Mouse (Mus musculus): ENCODE data around the gene Tut1. TPM values are rescaled to one million over a fixed set of nuclear protein-coding genes. Genes with fewer than 3 reads are reported as not detected.

The Tut1 gene
- polyA plus RNA-seq, 1 experiment = 13.2 TPM

- Histone ChIP-seq H3K4me1 (ENCODE audit: control insufficient read depth, insufficient read depth, insufficient read length, low read length) (peaks cover 43% of the 10 kb centered on the region), H3K27me3 (ENCODE audit: control insufficient read depth, insufficient read depth, low read length) (no peaks in the 10 kb centered on the region), H3K4me3 (ENCODE audit: low read depth, low read length) (peak within 1 kb of the TSS; percentile 73), H3K27ac (ENCODE audit: insufficient read depth, low read depth, low read length) (peak within 1 kb of the TSS; percentile 94), H3K36me3 (ENCODE audit: control insufficient read depth, insufficient read depth, low read length) (peaks cover 1% of the 10 kb centered on the region; the same call in 1 of the 2 replicates)
- TF ChIP-seq CTCF (IDR thresholded peaks at IDR 0.05; ENCODE audit: extremely low read depth, insufficient read length, insufficient replicate concordance, low read depth, low read length) (no peak), POLR2A (IDR thresholded peaks at IDR 0.05; ENCODE audit: low read depth, low read length) (peak; percentile 92)
- WGBS = under 1% methylated on average over 42 of the region's 42 CpGs
Measured at GRCm38 (mm10) chr19:8989066-8989566, 35.5 kb downstream of the Tut1 start, which contains the start of gene Ahnak. Ahnak (plus strand) TSS chr19:8989284.

DNA sequence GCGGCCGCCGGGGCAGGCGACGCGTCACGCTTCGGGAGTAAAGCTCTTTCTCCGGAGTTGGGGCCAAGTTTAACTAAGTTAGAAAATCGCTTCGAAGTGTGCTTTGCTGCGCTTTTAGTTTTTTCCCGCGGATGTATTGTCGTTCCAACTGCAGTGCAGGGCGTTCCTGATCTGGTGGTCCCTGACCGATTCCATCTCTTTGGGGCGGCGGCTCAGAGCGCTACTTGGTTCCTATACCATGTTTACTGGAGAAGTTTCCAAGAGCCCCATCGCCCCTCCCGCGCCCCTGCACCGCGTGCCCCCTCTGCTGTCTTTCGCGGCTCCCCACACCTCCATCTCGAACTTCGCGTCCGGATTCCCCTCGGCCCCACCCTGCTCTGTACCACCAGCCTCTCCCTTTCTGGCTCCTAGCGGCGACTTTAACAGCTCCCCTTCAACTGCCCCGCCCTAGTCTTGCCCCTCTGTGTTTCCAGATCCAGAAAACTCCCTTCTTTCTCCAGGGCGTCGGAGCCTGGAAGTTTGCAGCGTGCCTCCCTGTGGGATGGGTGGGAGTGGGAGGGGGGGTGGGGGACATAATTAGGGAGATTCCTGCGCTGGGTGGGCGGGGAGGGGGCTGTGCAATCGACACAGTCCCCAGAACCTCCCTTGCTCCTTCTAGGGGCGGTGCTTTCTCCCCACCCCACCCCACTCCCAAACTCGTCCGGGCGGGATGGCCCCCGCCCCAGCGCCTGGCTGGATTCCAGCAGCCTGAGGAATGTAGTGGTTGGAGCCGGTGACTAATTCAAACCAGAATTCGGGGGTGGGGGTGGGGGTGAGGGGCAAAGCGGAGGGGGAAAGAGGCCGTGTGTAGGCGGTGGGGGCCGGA lies 36.2 kb downstream of the Tut1 start:
- WGBS = under 1% methylated on average over 53 of the region's 53 CpGs
- Histone ChIP-seq H3K27ac (ENCODE audit: insufficient read depth, low read depth, low read length) (peak overlapping the region; percentile 94), H3K4me3 (ENCODE audit: low read depth, low read length) (peak overlapping the region; percentile 73), H3K36me3 (ENCODE audit: control insufficient read depth, insufficient read depth, low read length) (peaks cover 1% of the 10 kb centered on the region; the same call in 1 of the 2 replicates), H3K27me3 (ENCODE audit: control insufficient read depth, insufficient read depth, low read length) (no peaks in the 10 kb centered on the region), H3K4me1 (ENCODE audit: control insufficient read depth, insufficient read depth, insufficient read length, low read length) (peaks cover 39% of the 10 kb centered on the region)
- no peak; the same call in 1 of the 2 replicates for TF ChIP-seq POLR2A (IDR thresholded peaks at IDR 0.05; ENCODE audit: low read depth, low read length)
- no peak; the same call in 1 of the 2 replicates for TF ChIP-seq CTCF (IDR thresholded peaks at IDR 0.05; ENCODE audit: extremely low read depth, insufficient read length, insufficient replicate concordance, low read depth, low read length)

DNA sequence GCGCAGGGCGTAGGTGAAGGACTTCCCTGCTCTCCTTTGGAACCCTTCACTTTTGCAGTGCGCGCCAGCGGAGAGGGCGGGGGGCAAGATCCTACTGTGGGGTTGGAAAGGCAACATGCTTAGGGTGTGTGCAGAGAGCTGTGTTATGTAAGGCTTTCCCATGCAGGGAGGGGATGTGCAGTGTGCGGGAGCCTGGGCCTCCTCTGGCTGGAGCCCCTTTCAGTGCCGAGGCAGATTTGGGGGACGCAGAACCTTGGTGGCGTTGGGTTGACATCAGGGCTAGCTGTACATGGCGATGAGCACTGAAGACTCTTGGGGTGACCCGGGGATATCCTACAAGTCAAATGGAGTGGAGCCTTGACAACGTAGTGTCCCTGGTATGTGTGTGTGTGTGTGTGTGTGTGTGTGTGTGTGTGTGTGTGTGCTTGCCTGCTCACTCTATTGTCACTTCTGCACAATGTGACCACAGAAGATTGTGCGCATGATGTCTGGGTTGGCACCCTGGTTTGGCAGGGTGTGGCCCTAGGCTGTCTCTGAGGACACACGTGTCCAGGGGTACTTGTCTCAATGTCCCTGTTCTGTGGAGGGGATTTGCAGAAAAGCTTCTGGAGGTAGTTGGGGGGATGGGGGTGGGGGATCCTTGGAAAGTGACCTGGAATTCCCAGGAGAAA lies 36.9 kb downstream of the Tut1 start:
- Histone ChIP-seq H3K4me1 (ENCODE audit: control insufficient read depth, insufficient read depth, insufficient read length, low read length) (peaks cover 39% of the 10 kb centered on the region), H3K36me3 (ENCODE audit: control insufficient read depth, insufficient read depth, low read length) (peaks cover 1% of the 10 kb centered on the region; the same call in 1 of the 2 replicates), H3K27me3 (ENCODE audit: control insufficient read depth, insufficient read depth, low read length) (no peaks in the 10 kb centered on the region), H3K27ac (ENCODE audit: insufficient read depth, low read depth, low read length) (peak overlapping the region; percentile 88), H3K4me3 (ENCODE audit: low read depth, low read length) (peak overlapping the region; percentile 73)
- TF ChIP-seq CTCF (IDR thresholded peaks at IDR 0.05; ENCODE audit: extremely low read depth, insufficient read length, insufficient replicate concordance, low read depth, low read length) (no peak), POLR2A (IDR thresholded peaks at IDR 0.05; ENCODE audit: low read depth, low read length) (0 out of 2 replicates have a peak, but pooled peaks have one; percentile 16)
- WGBS = 29% methylated on average over 15 of the region's 15 CpGs

DNA sequence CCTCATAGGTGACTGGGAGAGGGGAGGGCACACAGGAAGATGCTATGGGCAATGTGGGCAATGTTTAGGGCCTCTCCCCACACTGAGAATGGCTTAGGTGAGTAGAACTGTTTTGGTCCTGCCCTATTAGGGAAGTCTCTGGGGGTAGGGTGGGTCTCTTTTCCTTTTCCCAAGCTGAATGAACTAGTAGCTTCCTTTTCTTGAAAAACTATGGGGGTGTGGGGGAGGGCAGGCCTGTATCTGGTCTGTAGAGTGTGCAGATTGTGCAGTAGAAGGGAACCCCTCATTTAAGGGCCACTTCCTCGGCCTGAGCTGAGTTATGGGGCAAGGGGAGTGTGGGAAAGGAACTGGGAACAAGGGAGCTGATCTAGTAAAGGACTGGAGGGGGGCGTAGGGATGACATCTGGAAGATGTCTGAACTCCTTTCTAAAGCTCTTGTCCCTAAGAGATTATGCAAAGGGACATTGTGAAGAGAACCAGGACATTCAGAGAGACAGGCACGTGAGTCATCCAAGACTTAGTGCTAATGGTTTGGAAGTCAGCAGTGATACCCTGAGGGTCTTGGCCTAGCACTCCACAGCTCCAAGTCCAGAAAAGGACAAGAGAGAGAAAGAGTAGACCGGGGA lies 37.7 kb downstream of the Tut1 start:
- Histone ChIP-seq H3K4me1 (ENCODE audit: control insufficient read depth, insufficient read depth, insufficient read length, low read length) (peaks cover 43% of the 10 kb centered on the region), H3K27me3 (ENCODE audit: control insufficient read depth, insufficient read depth, low read length) (no peaks in the 10 kb centered on the region), H3K27ac (ENCODE audit: insufficient read depth, low read depth, low read length) (peak overlapping the region; percentile 88), H3K36me3 (ENCODE audit: control insufficient read depth, insufficient read depth, low read length) (peaks cover 1% of the 10 kb centered on the region; the same call in 1 of the 2 replicates), H3K4me3 (ENCODE audit: low read depth, low read length) (peak overlapping the region; percentile 53)
- TF ChIP-seq POLR2A (IDR thresholded peaks at IDR 0.05; ENCODE audit: low read depth, low read length) = no peak
- TF ChIP-seq CTCF (IDR thresholded peaks at IDR 0.05; ENCODE audit: extremely low read depth, insufficient read length, insufficient replicate concordance, low read depth, low read length) = no peak
- 74% methylated on average over 4 of the region's 4 CpGs for WGBS

DNA sequence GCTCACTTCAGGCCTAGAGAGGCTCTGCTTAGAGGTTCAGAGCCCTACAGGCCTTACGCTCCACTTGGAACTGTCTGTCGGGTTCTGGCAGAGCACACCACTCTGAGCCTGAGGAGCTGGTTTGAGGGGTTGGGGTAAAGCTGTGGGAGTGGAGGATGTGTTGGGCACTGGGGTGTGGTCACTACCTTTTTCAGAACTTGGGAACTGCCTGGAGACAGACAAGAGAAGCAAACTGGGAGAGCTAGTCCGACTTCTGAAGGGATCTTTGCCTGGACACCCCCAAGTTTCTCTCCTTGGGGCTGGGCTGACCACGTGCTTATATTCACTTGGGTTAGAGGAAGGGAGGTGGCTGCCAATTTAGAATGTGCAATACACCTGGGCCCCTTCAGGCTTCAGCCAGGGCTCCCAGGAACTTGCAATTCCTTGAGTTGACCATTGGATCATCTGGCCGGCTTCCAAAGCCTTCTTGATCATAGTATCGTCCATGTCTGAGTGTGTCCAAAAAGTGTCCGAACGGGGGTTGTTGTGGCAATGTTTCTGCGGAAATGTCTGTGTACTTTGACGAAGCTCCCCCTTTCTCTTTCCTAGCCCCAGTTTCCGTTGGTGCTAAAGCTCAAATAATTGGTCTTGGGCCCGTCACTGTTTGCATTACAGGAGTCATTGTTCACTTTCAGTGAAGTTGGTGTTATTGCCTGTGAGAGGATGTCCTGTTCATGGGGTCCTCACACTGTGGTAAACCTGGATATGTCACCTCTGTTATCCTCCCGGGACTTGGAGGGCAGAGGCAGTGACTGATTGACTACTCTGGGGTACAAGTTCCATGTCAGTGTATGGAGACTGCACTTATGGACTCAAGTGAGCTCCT lies 38.5 kb downstream of the Tut1 start:
- WGBS = 64% methylated on average over 13 of the region's 13 CpGs
- peak overlapping the region; percentile 88 for H3K27ac ChIP-seq (ENCODE audit: insufficient read depth, low read depth, low read length)

More for the DNA sequence above, 38.5 kb downstream of the Tut1 start:
- TF ChIP-seq CTCF (IDR thresholded peaks at IDR 0.05; ENCODE audit: extremely low read depth, insufficient read length, insufficient replicate concordance, low read depth, low read length) (no peak), POLR2A (IDR thresholded peaks at IDR 0.05; ENCODE audit: low read depth, low read length) (no peak)
- Histone ChIP-seq H3K36me3 (ENCODE audit: control insufficient read depth, insufficient read depth, low read length) (peaks cover 1% of the 10 kb centered on the region; the same call in 1 of the 2 replicates), H3K4me1 (ENCODE audit: control insufficient read depth, insufficient read depth, insufficient read length, low read length) (peaks cover 47% of the 10 kb centered on the region), H3K27me3 (ENCODE audit: control insufficient read depth, insufficient read depth, low read length) (no peaks in the 10 kb centered on the region), H3K4me3 (ENCODE audit: low read depth, low read length) (peak overlapping the region; percentile 53)

Data from small intestine, adult 2 months (tissue).